Mouse (Mus musculus): ENCODE results near the gene Mpv17l.

- no peak for TF ChIP-seq CTCF (IDR thresholded peaks at IDR 0.05; ENCODE audit: low read depth)
- TF ChIP-seq EP300 (optimal IDR thresholded peaks at IDR 0.05) = no peak
Measured at GRCm38 (mm10) chr16:13986574-13987478, 83.9 kb downstream of the Mpv17l start, which contains the start of the genes 2900011O08Rik and Ifitm7.
